Mouse (Mus musculus) CH12.LX (cell line): ENCODE results near the gene Inafm2. TPM values are rescaled to one million over a fixed set of nuclear protein-coding genes. Genes with fewer than 3 reads are reported as not detected.

ENCODE experiments used
- DNase-seq: peaks from one replicate; pipeline ENCODE4 v3.0.0-alpha.2; 2013; ENCODE audit errors: extremely low read depth
- H3K27ac ChIP-seq: 2 replicates; pipeline ENCODE4 v1.5.1; 2012; ENCODE audit warnings: low read depth, mild to moderate bottlenecking, control low read depth, moderate library complexity; ENCODE audit not compliant: insufficient read depth
- H3K27me3 ChIP-seq: replicated peaks from 2 replicates; pipeline ENCODE3; 2012; ENCODE audit warnings: inconsistent platforms
- H3K36me3 ChIP-seq, 2 experiments: replicated peaks in 1 of 2; 2 replicates each; pipeline versions ENCODE3 to v1.6.1; 2012; ENCODE audit warnings: inconsistent platforms in 1 of 2, low read length in 1 of 2, mild to moderate bottlenecking in 1 of 2, mixed read lengths in 1 of 2, moderate library complexity in 1 of 2; ENCODE audit not compliant: control insufficient read depth in 1 of 2, insufficient read depth in 1 of 2
- H3K4me1 ChIP-seq, 2 experiments: 2 replicates each; pipeline ENCODE4 v1.6.1; 2012; ENCODE audit warnings: inconsistent platforms in 1 of 2, moderate library complexity in 1 of 2; ENCODE audit not compliant: insufficient read depth in 2 of 2, control insufficient read depth in 1 of 2
- H3K4me2 ChIP-seq: 2 replicates; pipeline ENCODE4 v1.6.1; 2012; ENCODE audit warnings: low read depth, mild to moderate bottlenecking, control low read depth; ENCODE audit not compliant: poor library complexity, insufficient read depth, severe bottlenecking
- H3K4me3 ChIP-seq, 3 experiments: fragments of 150-350 bp in 1 of 3; sonication (generic) in 1 of 3; replicated peaks in 1 of 3; 2 replicates each; pipeline versions ENCODE3 to v1.5.1; 2011 to 2012; ENCODE audit warnings: low read depth in 2 of 3, low read length in 2 of 3, mild to moderate bottlenecking in 2 of 3, moderate library complexity in 2 of 3, control low read depth in 1 of 3, improper control_type of control experiment in 1 of 3, inconsistent platforms in 1 of 3, mixed read lengths in 1 of 3; ENCODE audit not compliant: poor library complexity in 1 of 3
- H3K79me2 ChIP-seq: replicated peaks from 2 replicates; pipeline ENCODE4 v1.6.1; 2012; ENCODE audit warnings: mild to moderate bottlenecking, moderate library complexity; ENCODE audit not compliant: control insufficient read depth, poor library complexity, insufficient read depth, severe bottlenecking; ENCODE audit errors: extremely low read depth
- H3K9ac ChIP-seq: 2 replicates; pipeline ENCODE4 v1.6.1; 2012; ENCODE audit warnings: low read depth, mild to moderate bottlenecking, control low read depth, moderate library complexity; ENCODE audit not compliant: insufficient read depth
- H3K9me3 ChIP-seq: replicated peaks from 2 replicates; pipeline ENCODE3; 2012; ENCODE audit warnings: low read length, inconsistent platforms, mixed read lengths
- CHD1 ChIP-seq: IDR thresholded peaks from 2 replicates; pipeline ENCODE4 v1.6.1; 2012; ENCODE audit warnings: low read depth, low read length, improper control_type of control experiment, inconsistent platforms
- CTCF ChIP-seq, 2 experiments: IDR thresholded peaks in 1 of 2; conservative IDR thresholded peaks in 1 of 2; 2 replicates each; pipeline ENCODE4 v1.5.1; 2011 to 2012; ENCODE audit warnings: low read depth in 2 of 2, low read length in 2 of 2, improper control_type of control experiment in 1 of 2, inconsistent platforms in 1 of 2, mild to moderate bottlenecking in 1 of 2, moderate library complexity in 1 of 2
- E2F4 ChIP-seq: IDR thresholded peaks from 2 replicates; pipeline ENCODE4 v1.6.1; 2011; ENCODE audit warnings: low read depth, low read length, improper control_type of control experiment; ENCODE audit not compliant: insufficient replicate concordance
- ELF1 ChIP-seq: IDR thresholded peaks from 2 replicates; pipeline ENCODE4 v1.6.1; 2014; ENCODE audit warnings: low read depth, mild to moderate bottlenecking, inconsistent platforms, low read length, improper control_type of control experiment
- ETS1 ChIP-seq: conservative IDR thresholded peaks from 2 replicates; pipeline ENCODE4 v1.6.1; 2012; ENCODE audit warnings: low read depth, mild to moderate bottlenecking, inconsistent platforms, low read length, improper control_type of control experiment, moderate library complexity
- HCFC1 ChIP-seq: IDR thresholded peaks from 2 replicates; pipeline ENCODE4 v1.6.1; 2012; ENCODE audit warnings: low read depth, mild to moderate bottlenecking, inconsistent platforms, low read length, improper control_type of control experiment
- JUND ChIP-seq: conservative IDR thresholded peaks from 2 replicates; pipeline ENCODE4 v1.6.1; 2011; ENCODE audit warnings: low read depth, low read length, improper control_type of control experiment
- KAT2A ChIP-seq: IDR thresholded peaks from 2 replicates; pipeline ENCODE4 v1.6.1; 2012; ENCODE audit warnings: low read length, improper control_type of control experiment, inconsistent platforms; ENCODE audit not compliant: insufficient replicate concordance
- MAFK ChIP-seq: IDR thresholded peaks from 2 replicates; pipeline ENCODE4 v1.6.1; 2011; ENCODE audit warnings: low read length, improper control_type of control experiment; ENCODE audit not compliant: insufficient replicate concordance
- NELFE ChIP-seq: IDR thresholded peaks from 2 replicates; pipeline ENCODE4 v1.6.1; 2011; ENCODE audit warnings: low read depth, low read length, improper control_type of control experiment
- POLR2A ChIP-seq: IDR thresholded peaks from 2 replicates; pipeline ENCODE4 v1.6.1; 2011; ENCODE audit warnings: low read depth, mild to moderate bottlenecking, improper control_type of control experiment, low read length
- POLR2AphosphoS2 ChIP-seq: IDR thresholded peaks from 2 replicates; pipeline ENCODE4 v1.6.1; 2011; ENCODE audit warnings: low read depth, low read length, improper control_type of control experiment
- RCOR1 ChIP-seq: conservative IDR thresholded peaks from 2 replicates; pipeline ENCODE4 v1.6.1; 2012; ENCODE audit warnings: low read depth, mild to moderate bottlenecking, inconsistent platforms, low read length, improper control_type of control experiment
- SIN3A ChIP-seq: IDR thresholded peaks from 2 replicates; pipeline ENCODE4 v1.6.1; 2012; ENCODE audit warnings: low read length, improper control_type of control experiment, inconsistent platforms
- TBP ChIP-seq: conservative IDR thresholded peaks from 2 replicates; pipeline ENCODE4 v1.6.1; 2011; ENCODE audit warnings: low read depth, low read length, improper control_type of control experiment
- UBTF ChIP-seq: IDR thresholded peaks from 2 replicates; pipeline ENCODE4 v1.6.1; 2012; ENCODE audit warnings: low read depth, mild to moderate bottlenecking, inconsistent platforms, low read length, improper control_type of control experiment, moderate library complexity
- USF2 ChIP-seq: conservative IDR thresholded peaks from 2 replicates; pipeline ENCODE4 v1.6.1; 2011; ENCODE audit warnings: low read depth, low read length, improper control_type of control experiment
- dilution Hi-C: fragments of 300-500 bp; cut with MboI; formaldehyde crosslinking; loops from 2 replicates; pipeline ENCODE4 v1.14.3; 2020; ENCODE audit warnings: low sequenced_read_pairs; ENCODE audit not compliant: extremely low pct_unique_long_range_greater_than_20kb, extremely low pct_ligation_motif_present
- in situ Hi-C: fragments of 300-500 bp; cut with MboI; formaldehyde crosslinking; loops from 3 replicates; pipeline ENCODE4 v1.14.3; 2019; ENCODE audit warnings: low sequenced_read_pairs, low pct_ligation_motif_present, low pct_unique_long_range_greater_than_20kb, mixed read lengths
- polyA plus RNA-seq: library from polyadenylated mRNA; unstranded; fragments of >175 nt; gene quantifications from 2 replicates; pipeline ENCODE4 v1.2.1, GENCODE M21; 2012; ENCODE audit warnings: low read depth; ENCODE audit not compliant: insufficient read length
- total RNA-seq, 2 experiments: library from RNA; depleted of rRNA; stranded (reverse); fragments of 300-350 nt in 1 of 2; fragments of >200 nt in 1 of 2; gene quantifications; 2 replicates each; pipeline ENCODE4 v1.2.3; 2012 to 2014

Gene Inafm2
- total and polyA plus RNA-seq, 3 experiments = 2.7 to 4.2 (median 3.6) TPM

DNA sequence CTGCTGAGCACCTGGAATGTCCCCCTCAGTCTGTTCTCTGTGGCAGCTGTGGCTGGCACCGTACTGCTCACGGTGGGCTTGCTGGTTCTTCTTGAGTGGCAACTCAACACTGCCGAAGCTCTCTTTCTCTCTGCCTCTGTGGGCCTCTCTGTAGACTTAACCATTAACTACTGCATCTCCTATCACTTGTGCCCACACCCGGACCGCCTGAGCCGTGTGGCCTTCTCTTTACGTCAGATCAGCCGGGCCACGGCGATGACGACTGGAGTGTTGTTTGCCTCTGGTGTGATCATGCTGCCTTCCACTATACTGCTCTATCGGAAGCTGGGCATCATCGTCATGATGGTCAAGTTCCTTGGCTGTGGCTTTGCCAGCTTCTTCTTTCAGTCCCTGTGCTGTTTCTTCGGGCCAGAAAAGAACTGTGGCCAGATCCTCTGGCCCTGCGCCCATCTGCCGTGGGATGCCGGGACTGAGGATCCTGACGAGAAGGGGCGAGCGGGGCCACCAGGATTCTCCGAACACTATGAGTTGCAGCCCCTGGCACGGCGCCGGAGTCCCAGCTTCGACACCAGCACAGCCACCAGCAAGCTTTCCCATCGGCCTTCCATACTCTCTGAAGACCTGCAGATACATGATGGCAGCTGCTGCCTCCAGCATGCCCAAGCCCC lies 46.2 kb downstream of the Inafm2 start (continued):
- TF ChIP-seq CHD1 = no peak
- no peak for TF ChIP-seq CTCF (conservative IDR thresholded peaks at IDR 0.05 in 1 of 2, IDR thresholded peaks at IDR 0.05 in 1 of 2; ENCODE audit: low read depth in 2 of 2, low read length in 2 of 2)
- TF ChIP-seq ETS1 = no peak
- no peak for TF ChIP-seq E2F4
- TF ChIP-seq UBTF = no peak

DNA sequence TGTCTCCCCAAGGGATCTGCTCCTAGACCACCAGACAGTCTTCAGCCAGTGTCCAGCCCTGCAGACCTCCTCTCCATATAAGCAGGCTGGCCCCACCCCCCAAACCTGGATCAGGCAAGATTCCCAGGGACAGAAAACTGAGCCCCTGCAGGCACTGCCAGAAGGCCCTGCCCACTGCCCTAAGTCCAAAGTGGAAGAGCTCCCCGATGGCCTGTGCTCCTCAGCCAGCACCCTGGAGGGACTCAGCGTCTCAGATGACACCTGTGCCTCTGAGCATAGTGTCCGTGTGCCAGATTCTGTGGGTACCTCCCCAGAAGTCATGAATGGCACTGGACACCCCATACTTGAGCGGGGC lies 46.7 kb downstream of the Inafm2 start:
- H3K9me3 ChIP-seq = no peaks in the 10 kb centered on the region
- peaks cover 3 to 13% of the 10 kb centered on the region in 2 experiments; a peak in 3 of 4 replicates for H3K4me1 ChIP-seq
- in situ Hi-C loops (no loop called here), dilution Hi-C loops (no loop called here)
- peaks cover 60% of the 10 kb centered on the region for H3K27me3 ChIP-seq
- no peaks in the 10 kb centered on the region for H3K36me3 ChIP-seq
- H3K4me2 ChIP-seq = no peak overlapping the region
- no peak overlapping the region for H3K4me3 ChIP-seq
- no peak overlapping the region for H3K9ac ChIP-seq
- H3K27ac ChIP-seq = no peak overlapping the region
- H3K79me2 ChIP-seq = no peaks in the 10 kb centered on the region
- no peak for TF ChIP-seq USF2
- TF ChIP-seq POLR2AphosphoS2 = no peak
- no peak for TF ChIP-seq NELFE
- no peak for TF ChIP-seq HCFC1
- no peak for TF ChIP-seq E2F4
- TF ChIP-seq TBP = no peak
- TF ChIP-seq CTCF (conservative IDR thresholded peaks at IDR 0.05 in 1 of 2, IDR thresholded peaks at IDR 0.05 in 1 of 2; ENCODE audit: low read depth in 2 of 2, low read length in 2 of 2) = no peak
- TF ChIP-seq MAFK = no peak
- no peak for TF ChIP-seq ETS1
- DNase-seq = no peak

DNA sequence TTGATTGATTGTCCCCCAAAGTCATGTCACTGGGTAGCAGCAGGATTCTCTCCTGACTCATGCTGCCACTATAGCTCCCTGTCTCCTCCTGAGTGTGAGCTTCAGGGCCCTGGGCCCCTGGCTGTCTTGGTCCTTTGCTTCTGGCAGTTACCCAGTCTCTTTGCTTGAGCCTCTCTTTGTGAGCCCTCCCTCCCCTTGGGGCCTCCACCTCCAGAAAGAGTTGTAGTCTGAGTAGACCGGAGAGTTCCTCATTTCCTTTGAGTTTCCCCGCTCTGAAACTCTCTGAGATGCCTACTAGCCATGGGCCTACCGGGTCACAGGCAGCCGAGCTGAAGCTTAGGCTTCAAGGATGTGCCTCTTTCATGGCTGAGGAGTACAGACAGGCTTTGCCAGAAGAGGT lies 48.1 kb downstream of the Inafm2 start:
- Histone ChIP-seq H3K9ac (no peak overlapping the region), H3K4me3 (no peak overlapping the region), H3K36me3 (no peaks in the 10 kb centered on the region), H3K27ac (no peak overlapping the region), H3K9me3 (peaks cover 7% of the 10 kb centered on the region), H3K4me2 (no peak overlapping the region), H3K79me2 (no peaks in the 10 kb centered on the region), H3K4me1 (peaks cover 3 to 13% of the 10 kb centered on the region in 2 experiments; a peak in 3 of 4 replicates), H3K27me3 (peaks cover 52% of the 10 kb centered on the region)
- dilution Hi-C loops = no loop called here
- in situ Hi-C loops = no loop called here
- TF ChIP-seq POLR2A (no peak), MAFK (no peak), KAT2A (no peak), TBP (no peak), JUND (no peak), SIN3A (no peak), RCOR1 (no peak), CTCF (conservative IDR thresholded peaks at IDR 0.05 in 1 of 2, IDR thresholded peaks at IDR 0.05 in 1 of 2; ENCODE audit: low read depth in 2 of 2, low read length in 2 of 2) (no peak), CHD1 (no peak), ELF1 (no peak), USF2 (no peak)
- peak; percentile 25 for DNase-seq

Other genes starting within 250 kb of the Inafm2 start
- gene Bmf, start 196.1 kb upstream of the Inafm2 start, total RNA-seq (2012; rRNA removed) = 3.4 and 5.6 TPM in 2 replicates
- gene Bmf, start 196.1 kb upstream of the Inafm2 start, total RNA-seq (2014; rRNA removed) = 2.6 and 2.8 TPM in 2 replicates
- 1.1 and 1.4 TPM in 2 replicates for gene Bmf, start 196.1 kb upstream of the Inafm2 start, polyA plus RNA-seq
- 91.5 and 98.3 TPM in 2 replicates for gene Bub1b, start 147.5 kb upstream of the Inafm2 start, total RNA-seq (2012; rRNA removed)
- gene Bub1b, start 147.5 kb upstream of the Inafm2 start, total RNA-seq (2014; rRNA removed) = 113 and 118 TPM in 2 replicates
- gene Bub1b, start 147.5 kb upstream of the Inafm2 start, polyA plus RNA-seq = 99.3 and 113 TPM in 2 replicates
- 0.29 and 0.42 TPM in 2 replicates for gene Pak6, start 82.5 kb upstream of the Inafm2 start, total RNA-seq (2012; rRNA removed)
- 0.05 and 0.11 TPM in 2 replicates for gene Pak6, start 82.5 kb upstream of the Inafm2 start, total RNA-seq (2014; rRNA removed)
- gene Pak6, start 82.5 kb upstream of the Inafm2 start, polyA plus RNA-seq = 0.45 and 0.73 TPM in 2 replicates
- gene Ankrd63, start 41.8 kb upstream of the Inafm2 start, total RNA-seq (2012; rRNA removed) = not detected in 2 replicates
- gene Ankrd63, start 41.8 kb upstream of the Inafm2 start, total RNA-seq (2014; rRNA removed) = not detected in 2 replicates
- 0.07 and 0.08 TPM in 2 replicates for gene Ankrd63, start 41.8 kb upstream of the Inafm2 start, polyA plus RNA-seq
- gene Plcb2, start 17.3 kb upstream of the Inafm2 start, total RNA-seq (2012; rRNA removed) = 6.9 and 7.8 TPM in 2 replicates
- 5.7 and 6.4 TPM in 2 replicates for gene Plcb2, start 17.3 kb upstream of the Inafm2 start, total RNA-seq (2014; rRNA removed)
- gene Plcb2, start 17.3 kb upstream of the Inafm2 start, polyA plus RNA-seq = 18.9 and 22.3 TPM in 2 replicates
- gene Ccdc9b, start 16.9 kb downstream of the Inafm2 start, total RNA-seq (2012; rRNA removed) = not detected in 2 replicates
- not detected in 2 replicates for gene Ccdc9b, start 16.9 kb downstream of the Inafm2 start, total RNA-seq (2014; rRNA removed)
- gene Ccdc9b, start 16.9 kb downstream of the Inafm2 start, polyA plus RNA-seq = not detected in 2 replicates
- gene Phgr1, start 27.0 kb downstream of the Inafm2 start, total RNA-seq (2012; rRNA removed) = not detected in 2 replicates
- not detected in 2 replicates for gene Phgr1, start 27.0 kb downstream of the Inafm2 start, total RNA-seq (2014; rRNA removed)
- not detected in 2 replicates for gene Phgr1, start 27.0 kb downstream of the Inafm2 start, polyA plus RNA-seq
- not detected in 2 replicates for gene Disp2, start 34.0 kb downstream of the Inafm2 start, total RNA-seq (2012; rRNA removed)
- gene Disp2, start 34.0 kb downstream of the Inafm2 start, total RNA-seq (2014; rRNA removed) = not detected in 2 replicates
- gene Disp2, start 34.0 kb downstream of the Inafm2 start, polyA plus RNA-seq = not detected in 2 replicates
- gene Knstrn, start 68.2 kb downstream of the Inafm2 start, total RNA-seq (2012; rRNA removed) = 72.9 and 82.1 TPM in 2 replicates
- 72.9 and 76.6 TPM in 2 replicates for gene Knstrn, start 68.2 kb downstream of the Inafm2 start, total RNA-seq (2014; rRNA removed)
- 97.2 and 108 TPM in 2 replicates for gene Knstrn, start 68.2 kb downstream of the Inafm2 start, polyA plus RNA-seq
- gene Ivd, start 116.2 kb downstream of the Inafm2 start, total RNA-seq (2012; rRNA removed) = 28.4 and 29.3 TPM in 2 replicates
- gene Ivd, start 116.2 kb downstream of the Inafm2 start, total RNA-seq (2014; rRNA removed) = 25.5 and 30.0 TPM in 2 replicates
- gene Ivd, start 116.2 kb downstream of the Inafm2 start, polyA plus RNA-seq = 27.6 and 34.5 TPM in 2 replicates
- 28.7 and 32.1 TPM in 2 replicates for gene Bahd1, start 154.6 kb downstream of the Inafm2 start, total RNA-seq (2012; rRNA removed)
- gene Bahd1, start 154.6 kb downstream of the Inafm2 start, total RNA-seq (2014; rRNA removed) = 14.1 and 15.3 TPM in 2 replicates
- gene Bahd1, start 154.6 kb downstream of the Inafm2 start, polyA plus RNA-seq = 37.5 and 37.8 TPM in 2 replicates
- gene Chst14, start 180.7 kb downstream of the Inafm2 start, total RNA-seq (2012; rRNA removed) = 4.4 and 5.1 TPM in 2 replicates
- gene Chst14, start 180.7 kb downstream of the Inafm2 start, total RNA-seq (2014; rRNA removed) = 3.1 and 4.7 TPM in 2 replicates
- gene Chst14, start 180.7 kb downstream of the Inafm2 start, polyA plus RNA-seq = 6.7 and 8.4 TPM in 2 replicates